Mouse (Mus musculus) embryonic facial prominence, embryonic 13.5 days (tissue): ENCODE data around the gene Lrrn1. TPM values are rescaled to one million over a fixed set of nuclear protein-coding genes. Genes with fewer than 3 reads are reported as not detected.

Experiments used
- ATAC-seq: fragments of 200-750 bp; cut with Nextera tagmentation; 2 replicates; pipeline ENCODE4 v1.8.0; 2017; ENCODE audit warnings: low read depth; ENCODE audit not compliant: insufficient number of reproducible peaks, insufficient read depth, low FRiP score, low TSS enrichment
- H3K27ac ChIP-seq: fragments of 300-500 bp; sonication (generic); 2 replicates; pipeline ENCODE4 v1.5.1; 2015; ENCODE audit warnings: moderate library complexity, mild to moderate bottlenecking, inconsistent platforms
- H3K27me3 ChIP-seq: fragments of 300-500 bp; sonication (generic); 2 replicates; pipeline ENCODE4 v1.6.1; 2015; ENCODE audit warnings: mild to moderate bottlenecking, inconsistent platforms
- H3K36me3 ChIP-seq: fragments of 300-500 bp; sonication (generic); 2 replicates; pipeline ENCODE4 v1.6.1; 2015; ENCODE audit warnings: mild to moderate bottlenecking, inconsistent platforms
- H3K4me1 ChIP-seq: fragments of 300-500 bp; sonication (generic); 2 replicates; pipeline ENCODE4 v1.6.1; 2015; ENCODE audit warnings: inconsistent platforms
- H3K4me2 ChIP-seq: fragments of 300-500 bp; sonication (generic); 2 replicates; pipeline ENCODE4 v1.6.1; 2015; ENCODE audit warnings: moderate library complexity, mild to moderate bottlenecking, inconsistent platforms
- H3K4me3 ChIP-seq: fragments of 300-500 bp; sonication (generic); 2 replicates; pipeline ENCODE4 v1.5.1; 2015; ENCODE audit warnings: mild to moderate bottlenecking, inconsistent platforms
- H3K9ac ChIP-seq: fragments of 300-500 bp; sonication (generic); 2 replicates; pipeline ENCODE4 v1.6.1; 2015; ENCODE audit warnings: mild to moderate bottlenecking, inconsistent platforms
- H3K9me3 ChIP-seq: fragments of 300-500 bp; sonication (generic); 2 replicates; pipeline ENCODE4 v1.6.1; 2016; ENCODE audit warnings: inconsistent platforms
- WGBS: fragments of 180-500 bp; shearing (Covaris S2); methylation state at CpG from one replicate; pipeline ENCODE4 v1.1.7; 2015; ENCODE audit warnings: mixed read lengths; 5-methylcytosine and 5-hydroxymethylcytosine counted together
- polyA plus RNA-seq: library from polyadenylated mRNA; unstranded; fragments of >200 nt; fragmentation: Nextera tagmentation; extraction: Ambion mirVana; gene quantifications from 2 replicates; pipeline ENCODE4 v1.2.1, GENCODE M21; 2015

The Lrrn1 gene
- polyA plus RNA-seq, 1 experiment from 2014 or later, result 53.6 TPM

DNA sequence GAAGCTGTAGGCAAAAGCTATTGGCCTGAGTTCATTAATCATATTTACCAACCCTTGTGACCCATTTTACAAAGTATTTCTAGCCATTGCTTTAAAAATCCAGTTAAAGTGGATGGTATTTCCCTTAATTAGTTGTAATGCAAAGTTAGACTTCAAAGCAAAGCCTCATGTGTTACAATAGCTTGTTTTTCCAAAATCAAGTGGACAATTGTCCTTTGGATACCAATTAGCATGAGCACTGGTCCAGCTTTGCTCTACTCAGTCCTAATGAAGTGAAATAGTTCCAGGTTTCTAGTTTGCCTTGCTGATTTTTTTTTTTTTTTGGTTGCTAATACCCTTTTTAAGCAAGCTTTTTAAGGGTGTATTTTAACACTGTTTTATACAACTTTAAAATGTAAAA, 75.6 kb downstream of the Lrrn1 start:
- Histone ChIP-seq H3K36me3 (no peaks in the 10 kb centered on the region), H3K9me3 (no peaks in the 10 kb centered on the region), H3K9ac (no peak overlapping the region), H3K4me1 (no peaks in the 10 kb centered on the region), H3K27ac (no peak overlapping the region), H3K4me2 (no peak overlapping the region), H3K27me3 (no peaks in the 10 kb centered on the region), H3K4me3 (no peak overlapping the region)
- ATAC-seq, result no peak

DNA sequence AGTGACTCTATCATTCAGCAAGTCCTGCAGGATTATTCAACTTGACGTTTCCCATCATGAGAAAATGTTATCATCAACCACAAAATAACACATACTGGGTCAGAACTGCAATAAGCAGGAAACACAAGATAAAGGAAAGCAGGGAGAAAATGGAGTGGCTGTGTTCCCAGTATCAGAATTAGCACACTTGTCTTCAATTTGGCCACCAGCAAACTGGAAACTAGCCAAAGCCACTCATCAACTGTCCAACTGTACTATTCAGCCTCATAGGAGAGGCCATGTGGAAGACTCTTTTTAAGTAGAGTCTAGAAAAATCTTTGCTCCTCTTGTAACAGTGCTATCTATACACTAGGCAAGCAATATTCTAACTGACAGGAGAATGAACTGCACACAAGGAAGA, 84.7 kb downstream of the Lrrn1 start:
- ATAC-seq, result no peak
- 69% methylated on average over 1 of the region's 1 CpGs for WGBS
- H3K4me2 ChIP-seq, result no peak overlapping the region

More for the DNA sequence above, 84.7 kb downstream of the Lrrn1 start:
- no peak overlapping the region for H3K4me3 ChIP-seq
- H3K27ac ChIP-seq, result no peak overlapping the region
- H3K9ac ChIP-seq, result no peak overlapping the region
- H3K36me3 ChIP-seq, result no peaks in the 10 kb centered on the region
- H3K4me1 ChIP-seq, result no peaks in the 10 kb centered on the region
- H3K27me3 ChIP-seq, result no peaks in the 10 kb centered on the region
- no peaks in the 10 kb centered on the region for H3K9me3 ChIP-seq
